7 mouse cellular contexts compared by ENCODE assay signal in the genomic region with DNA sequence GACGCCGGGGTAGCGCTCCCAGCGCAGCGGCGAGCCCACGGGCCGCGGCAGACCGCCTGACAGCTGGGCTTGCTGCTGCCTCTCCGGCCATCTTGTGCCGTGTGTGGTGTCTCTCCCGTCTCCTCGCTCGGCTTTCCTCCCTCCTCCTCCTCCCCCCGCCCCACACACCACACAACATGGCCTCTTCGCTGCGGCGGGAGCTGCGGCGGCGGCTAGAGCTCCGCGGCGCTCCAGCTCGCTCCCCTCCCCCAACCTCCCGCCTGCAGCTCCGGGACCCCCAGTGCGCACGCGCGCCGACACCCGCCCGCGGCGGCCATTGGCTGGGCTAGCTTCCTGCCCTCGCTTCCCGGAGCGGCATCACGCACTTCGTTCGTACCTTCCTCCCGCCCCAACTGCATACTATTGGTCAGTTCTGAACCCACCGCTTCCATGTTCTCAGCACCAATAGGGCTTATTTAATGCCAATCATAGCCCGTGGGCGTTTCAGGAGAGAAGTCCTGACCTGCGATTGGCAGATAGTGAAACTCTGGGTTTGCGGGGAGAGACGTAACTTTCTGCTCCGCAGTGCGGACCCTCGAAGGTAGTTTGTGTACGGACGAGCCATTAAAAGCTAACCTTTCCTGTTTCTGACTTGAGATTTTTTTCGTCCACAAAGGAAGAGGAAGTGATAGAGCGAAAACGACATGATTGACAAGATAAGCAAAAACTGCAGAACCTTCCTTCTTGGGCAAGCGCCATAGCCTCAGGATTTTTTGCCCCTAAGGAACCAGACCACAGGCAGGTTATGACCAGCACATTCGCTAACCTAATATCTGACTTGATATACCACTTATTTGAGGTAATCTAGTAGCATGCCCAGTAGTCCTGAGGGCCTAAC. TPM values are rescaled to one million over a fixed set of nuclear protein-coding genes. Genes with fewer than 3 reads are reported as not detected.
DNase-seq lines count a peak whose midpoint lies in the region; ATAC-seq lines count a peak whose summit lies in the region.

No protein-coding gene starts in this region.

- H3K27ac ChIP-seq in embryonic facial prominence, embryonic 11.5 days (replicated peaks; ENCODE audit: low read depth, low read length): peak overlapping the region; percentile 100
- peak overlapping the region; percentile 100 for H3K27ac ChIP-seq in limb, embryonic 10.5 days
- H3K27ac ChIP-seq in midbrain, embryonic 13.5 days: peak overlapping the region; percentile 100

- H3K9me3 ChIP-seq in embryonic facial prominence, embryonic 11.5 days (replicated peaks; ENCODE audit: control insufficient read depth, low read length): no peaks in the 10 kb centered on the region
- H3K9me3 ChIP-seq in limb, embryonic 10.5 days (replicated peaks): no peaks in the 10 kb centered on the region
- no peaks in the 10 kb centered on the region for H3K9me3 ChIP-seq in midbrain, embryonic 13.5 days

- no peaks in the 10 kb centered on the region for H3K27me3 ChIP-seq in embryonic facial prominence, embryonic 11.5 days (ENCODE audit: control insufficient read depth, insufficient read depth, low read length)
- no peaks in the 10 kb centered on the region for H3K27me3 ChIP-seq in limb, embryonic 10.5 days (ENCODE audit: low read depth, poor library complexity, severe bottlenecking)
- no peaks in the 10 kb centered on the region for H3K27me3 ChIP-seq in midbrain, embryonic 13.5 days

- H3K4me2 ChIP-seq in embryonic facial prominence, embryonic 11.5 days (ENCODE audit: low read depth, low read length): peak overlapping the region; percentile 48
- peak overlapping the region; percentile 65 for H3K4me2 ChIP-seq in midbrain, embryonic 13.5 days (replicated peaks)

- no peaks in the 10 kb centered on the region for H3K36me3 ChIP-seq in embryonic facial prominence, embryonic 11.5 days (replicated peaks; ENCODE audit: control insufficient read depth, insufficient read depth, low read depth, low read length)
- peaks cover 19% of the 10 kb centered on the region for H3K36me3 ChIP-seq in limb, embryonic 10.5 days
- no peaks in the 10 kb centered on the region for H3K36me3 ChIP-seq in midbrain, embryonic 13.5 days

- H3K4me3 ChIP-seq in embryonic facial prominence, embryonic 11.5 days (ENCODE audit: low read depth, low read length): peak overlapping the region; percentile 100
- H3K4me3 ChIP-seq in limb, embryonic 10.5 days: peak overlapping the region; percentile 99
- peak overlapping the region; percentile 100 for H3K4me3 ChIP-seq in midbrain, embryonic 13.5 days (replicated peaks)

- peak overlapping the region; percentile 100 for H3K9ac ChIP-seq in embryonic facial prominence, embryonic 11.5 days (replicated peaks; ENCODE audit: low read length)
- H3K9ac ChIP-seq in midbrain, embryonic 13.5 days (replicated peaks): peak overlapping the region; percentile 100

- ATAC-seq in embryonic facial prominence, embryonic 11.5 days (replicated peaks; ENCODE audit: insufficient number of reproducible peaks, low FRiP score, low TSS enrichment, low read depth): peak; percentile 99
- peak; percentile 83 for ATAC-seq in granulocyte monocyte progenitor cell, adult 5-6 weeks (replicated peaks; ENCODE audit: poor library complexity, severe bottlenecking)
- peak; percentile 100 for ATAC-seq in midbrain, embryonic 13.5 days

- peaks cover 4% of the 10 kb centered on the region; the same call in 1 of the 2 replicates for H3K4me1 ChIP-seq in embryonic facial prominence, embryonic 11.5 days (ENCODE audit: control insufficient read depth, insufficient read depth, low read length)
- H3K4me1 ChIP-seq in limb, embryonic 10.5 days: peaks cover 15% of the 10 kb centered on the region
- H3K4me1 ChIP-seq in midbrain, embryonic 13.5 days (replicated peaks): peaks cover 11% of the 10 kb centered on the region

- DNase-seq in adrenal gland, postnatal 14 days: peak; percentile 100
- DNase-seq in embryonic facial prominence, embryonic 11.5 days (ENCODE audit: low spot score): peak; percentile 100
- DNase-seq in kidney, adult 11 months: peak; percentile 100
- DNase-seq in limb, embryonic 10.5 days (ENCODE audit: low spot score): peak; percentile 99
- peak; percentile 98 for DNase-seq in spleen, adult 12 weeks (ENCODE audit: low spot score)

- under 1% methylated on average over 56 of the region's 60 CpGs for WGBS in embryonic facial prominence, embryonic 11.5 days
- 1% methylated on average over 60 of the region's 60 CpGs for WGBS in limb, embryonic 10.5 days
- WGBS in midbrain, embryonic 13.5 days: 0% methylated on average over 59 of the region's 60 CpGs

RNA-seq across cellular contexts. Expression of a gene that starts 16.9 kb away (rescaled TPM):
- 45.1 and 52.8 TPM in 2 replicates for total RNA-seq in adrenal gland, postnatal 14 days (2021)
- 46.6 and 47.8 TPM in 2 replicates for polyA plus RNA-seq in embryonic facial prominence, embryonic 11.5 days (2014; fragmentation: Nextera tagmentation; extraction: Ambion mirVana)
- total RNA-seq in granulocyte monocyte progenitor cell, adult 5-6 weeks (2014; fragmentation: Nextera tagmentation): 42.3 and 47.5 TPM in 2 replicates
- total RNA-seq in granulocyte monocyte progenitor cell, adult 5-6 weeks (2017): 93.8 and 118 TPM in 2 replicates
- polyA plus RNA-seq in limb, embryonic 10.5 days (2016; fragmentation: Nextera tagmentation; extraction: Ambion mirVana): 33.7 and 53.2 TPM in 2 replicates
- polyA plus RNA-seq in midbrain, embryonic 13.5 days (2015; fragmentation: Nextera tagmentation; extraction: Ambion mirVana): 48.5 and 57.4 TPM in 2 replicates

Comparison
In these comparisons a context has a peak if more than half of its experiments do, and no peak if none do; other contexts are left out.
1. Peak in every context shown above with its lines: DNase-seq, ATAC-seq, H3K4me3 ChIP-seq and H3K27ac ChIP-seq.